Mouse (Mus musculus) spleen, embryonic (tissue): ENCODE measurements around the gene Gp1ba.

ENCODE experiments used
- CTCF ChIA-PET: fragments of 350-600 bp; sonication (Branson Sonifier 250); formaldehyde crosslinking; loops from one replicate; lab custom pipeline; 2022; lab: Charles Lee

The Gp1ba gene

DNA sequence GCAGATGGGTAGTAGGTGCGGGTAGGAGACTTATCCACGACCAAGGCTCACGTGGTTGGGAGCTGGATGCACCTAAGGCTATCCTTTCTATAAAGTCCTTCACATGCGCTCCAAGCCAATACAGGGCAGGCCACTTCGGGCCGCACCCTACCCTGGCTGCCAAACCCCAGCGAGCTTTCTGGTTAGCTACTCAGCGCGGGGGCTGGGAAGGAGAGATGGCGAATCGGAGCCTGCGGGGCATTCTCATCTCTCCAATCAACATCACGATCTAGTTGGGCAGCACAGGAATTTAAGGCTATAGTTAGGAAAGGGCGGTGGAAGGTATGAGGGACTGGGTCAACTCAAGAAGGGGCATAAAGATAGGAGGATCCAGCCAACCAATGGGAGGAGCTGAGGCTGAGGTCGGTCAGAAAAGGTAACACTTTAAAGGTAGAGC is 29.4 kb downstream of the Gp1ba start:
- CTCF ChIA-PET = interaction anchor here (1.2 kb wide), 1 partner anchor 13 kb away, joined by 3 read pairs; no protein-coding TSS in a partner anchor

DNA sequence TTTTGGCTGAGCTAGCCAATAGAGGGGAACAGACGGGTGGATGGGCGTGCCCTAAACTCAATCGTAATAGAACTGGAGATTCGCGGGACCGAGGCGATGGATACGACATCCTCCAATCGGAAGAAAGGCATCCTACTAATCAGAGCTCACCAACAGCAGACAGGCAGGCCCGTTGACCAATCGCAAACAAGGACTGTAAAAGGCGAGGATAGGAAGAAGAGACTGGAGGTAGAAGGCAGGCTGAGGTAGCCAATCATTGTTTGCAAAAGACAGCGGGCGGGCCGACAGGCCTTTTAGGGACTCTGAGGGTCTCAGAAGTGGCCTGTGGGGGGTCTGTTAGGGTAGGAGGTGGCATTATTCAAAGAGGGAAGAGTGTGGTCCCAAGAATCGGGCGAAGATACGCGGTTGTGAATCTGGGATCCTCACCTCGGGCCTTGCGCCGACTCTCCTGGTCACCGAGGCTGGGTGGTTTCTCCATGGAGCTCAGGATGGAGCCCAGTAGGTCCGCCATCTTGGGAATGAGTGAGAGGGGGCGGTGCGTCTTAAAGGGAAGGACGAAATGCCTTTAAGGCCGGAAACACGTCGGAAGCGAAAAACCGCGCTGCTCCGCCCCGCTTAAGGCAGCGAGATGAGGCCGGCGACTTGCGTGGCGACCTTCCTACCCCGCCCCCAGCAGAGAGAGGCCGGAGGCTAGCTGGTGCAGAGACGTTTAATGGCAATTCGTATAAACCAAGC is 30.0 kb downstream of the Gp1ba start, which contains the start of gene Spag7:
Gene Spag7 (minus strand): TSS at position 646 of the 735 bp plus-strand sequence.
- CTCF ChIA-PET = interaction anchor here (1.2 kb wide), 1 partner anchor 13 kb away, joined by 3 read pairs; no protein-coding TSS in a partner anchor

GRCm38 (mm10) chr11:70669582-70670345 is 30.8 kb downstream of the Gp1ba start:
- CTCF ChIA-PET = interaction anchor here (0.7 kb wide), 1 partner anchor 14 kb away, joined by 3 read pairs; no protein-coding TSS in a partner anchor

- CTCF ChIA-PET = interaction anchor here (0.7 to 0.9 kb wide), 2 partner anchors 15 to 20 kb away, joined by 3 read pairs; no protein-coding TSS in a partner anchor
Measured at GRCm38 (mm10) chr11:70670483-70670882, 31.6 kb downstream of the Gp1ba start.

GRCm38 (mm10) chr11:70671333-70672047 is 32.6 kb downstream of the Gp1ba start:
- CTCF ChIA-PET = interaction anchor here (0.6 to 0.9 kb wide), 3 partner anchors 19 to 193 kb away, joined by 3 to 6 read pairs (median 3); no protein-coding TSS in a partner anchor

DNA sequence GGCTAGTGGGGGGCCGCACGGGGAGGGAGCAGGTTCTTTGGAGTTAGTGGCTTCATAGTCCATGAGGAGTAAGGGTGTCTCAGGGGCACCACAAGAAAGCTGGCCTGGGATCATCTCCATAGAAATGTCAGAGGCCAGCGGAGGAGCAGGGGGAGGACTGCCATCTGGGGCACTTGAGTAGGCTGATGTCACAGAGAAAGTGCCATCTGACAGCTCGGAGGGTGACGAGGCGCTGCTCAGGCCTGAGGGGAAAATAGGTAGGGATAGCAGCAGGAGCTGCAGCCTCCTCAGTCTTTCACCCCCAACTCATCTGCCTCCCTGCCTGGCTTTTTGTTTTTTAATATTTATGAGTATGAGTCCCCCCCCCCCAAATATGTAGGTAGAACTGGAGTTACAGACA is 35.1 kb downstream of the Gp1ba start:
- CTCF ChIA-PET = no interaction called here

DNA sequence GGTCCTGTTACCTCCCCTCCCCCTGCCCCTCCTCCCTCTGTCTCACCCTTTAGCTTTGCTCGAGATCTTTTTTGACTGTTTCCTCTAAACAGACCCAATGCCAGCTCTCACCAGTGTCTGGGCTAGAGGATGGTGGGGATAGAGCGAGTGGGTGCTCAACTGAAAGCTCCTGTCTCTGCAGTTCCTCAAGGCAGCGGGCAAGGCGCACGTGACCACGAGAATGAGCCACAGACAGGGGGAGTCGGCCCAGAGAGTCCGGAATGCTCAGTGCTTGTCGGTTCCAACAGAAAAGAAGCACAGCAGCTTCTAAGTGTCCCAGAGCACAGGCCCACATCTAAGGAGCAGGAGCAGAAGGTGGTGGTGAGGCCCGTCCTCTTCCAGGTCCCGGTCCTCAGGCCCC is 35.6 kb downstream of the Gp1ba start:
- CTCF ChIA-PET = no interaction called here

- CTCF ChIA-PET = no interaction called here
Measured at GRCm38 (mm10) chr11:70678092-70678491, 39.2 kb downstream of the Gp1ba start.

DNA sequence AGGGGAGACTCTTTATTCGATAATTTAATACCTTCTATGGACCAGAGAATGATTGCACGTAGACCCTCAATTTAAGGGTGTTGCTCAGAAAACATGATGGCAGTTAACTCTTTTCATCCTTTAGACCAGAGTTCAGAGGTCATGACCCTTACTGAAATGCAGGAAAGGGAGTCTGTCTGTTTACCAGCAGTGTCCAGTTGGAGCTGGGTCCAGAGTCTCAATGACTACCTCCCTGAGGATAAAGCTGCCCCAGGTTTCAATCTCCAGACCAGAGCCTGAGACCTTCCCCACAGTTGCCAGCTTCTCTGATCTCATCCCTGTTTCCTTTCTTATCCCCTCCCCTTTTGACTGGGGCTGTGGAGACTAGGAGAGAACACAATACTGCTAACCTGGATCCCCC is 39.7 kb downstream of the Gp1ba start:
- CTCF ChIA-PET = no interaction called here

DNA sequence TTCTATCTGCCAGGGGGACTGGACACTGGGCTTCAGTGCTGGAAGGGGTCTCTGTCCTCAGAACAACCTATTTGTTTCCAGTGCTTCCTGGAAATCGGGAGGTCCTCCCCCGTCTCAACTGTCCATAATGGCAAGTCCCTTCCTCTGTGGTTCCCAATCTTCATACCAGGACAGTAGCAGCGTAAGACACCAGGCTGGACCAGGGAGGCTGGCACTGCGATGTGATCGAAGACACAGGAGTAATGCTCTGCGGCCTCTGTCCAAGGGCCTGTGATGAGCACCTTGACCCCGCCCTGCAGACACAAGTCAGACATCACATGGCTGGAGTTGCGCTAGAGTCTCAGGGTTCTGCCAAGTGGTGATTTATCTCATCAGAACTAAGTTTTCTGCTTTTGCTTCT is 40.4 kb downstream of the Gp1ba start:
- CTCF ChIA-PET = interaction anchor here (0.6 kb wide), 1 partner anchor 86 kb away, joined by 4 read pairs; no protein-coding TSS in a partner anchor

- CTCF ChIA-PET = interaction anchor here (0.6 to 0.9 kb wide), 5 partner anchors 14 to 1435 kb away, joined by 4 to 25 read pairs (median 5); no protein-coding TSS in a partner anchor
Measured at GRCm38 (mm10) chr11:70679894-70680293, 41.0 kb downstream of the Gp1ba start.

DNA sequence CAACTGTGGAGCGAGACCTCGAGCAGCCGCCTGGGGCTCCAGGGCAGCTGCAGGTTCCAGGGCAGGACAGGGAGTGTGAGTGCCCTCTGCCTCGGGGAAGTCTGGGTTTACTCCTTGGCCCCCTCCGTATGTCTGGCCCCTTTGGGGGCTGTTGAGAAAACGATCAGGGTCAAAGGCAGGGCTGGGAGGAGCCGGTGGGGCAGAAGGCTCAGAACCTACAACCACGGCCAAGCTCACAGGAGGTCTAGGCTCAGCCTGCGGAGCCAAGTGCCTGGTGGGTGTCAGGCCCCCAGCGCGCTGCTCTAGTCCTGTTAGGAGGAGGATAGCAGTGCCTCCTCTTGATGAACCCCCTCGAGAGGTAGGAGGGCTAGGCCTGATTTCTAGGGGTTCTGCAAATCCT is 42.2 kb downstream of the Gp1ba start:
- CTCF ChIA-PET = interaction anchor here (0.9 kb wide), 1 partner anchor 13 kb away, joined by 4 read pairs; no protein-coding TSS in a partner anchor

GRCm38 (mm10) chr11:70681897-70682581 is 43.1 kb downstream of the Gp1ba start:
- CTCF ChIA-PET = interaction anchor here (0.6 kb wide), 1 partner anchor 16 kb away, joined by 4 read pairs; no protein-coding TSS in a partner anchor

DNA sequence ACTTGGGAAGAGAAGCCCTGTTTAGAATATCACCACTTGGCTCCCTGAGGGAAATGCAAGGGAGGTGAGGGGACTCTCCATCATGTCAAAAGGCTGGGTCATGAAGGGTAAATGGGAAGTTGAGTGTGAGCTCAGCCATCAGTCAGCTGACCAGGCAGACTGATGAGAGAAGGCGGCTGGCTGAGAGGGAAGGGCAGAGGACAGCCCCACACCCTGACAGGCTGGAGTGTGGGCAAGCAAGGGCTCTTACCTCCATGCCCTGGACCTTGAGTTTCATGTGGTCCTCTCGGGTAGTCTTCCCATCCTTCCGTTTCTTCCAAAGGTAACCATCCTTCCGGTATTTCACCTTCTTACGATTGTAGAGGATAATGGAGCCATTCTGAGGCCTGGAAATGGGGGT is 44.7 kb downstream of the Gp1ba start:
- CTCF ChIA-PET = interaction anchor here (0.5 kb wide), 1 partner anchor 50 kb away, joined by 3 read pairs; no protein-coding TSS in a partner anchor

GRCm38 (mm10) chr11:70686901-70687566 is 48.1 kb downstream of the Gp1ba start:
- CTCF ChIA-PET = interaction anchor here (0.6 kb wide), 1 partner anchor 19 kb away, joined by 3 read pairs; no protein-coding TSS in a partner anchor

DNA sequence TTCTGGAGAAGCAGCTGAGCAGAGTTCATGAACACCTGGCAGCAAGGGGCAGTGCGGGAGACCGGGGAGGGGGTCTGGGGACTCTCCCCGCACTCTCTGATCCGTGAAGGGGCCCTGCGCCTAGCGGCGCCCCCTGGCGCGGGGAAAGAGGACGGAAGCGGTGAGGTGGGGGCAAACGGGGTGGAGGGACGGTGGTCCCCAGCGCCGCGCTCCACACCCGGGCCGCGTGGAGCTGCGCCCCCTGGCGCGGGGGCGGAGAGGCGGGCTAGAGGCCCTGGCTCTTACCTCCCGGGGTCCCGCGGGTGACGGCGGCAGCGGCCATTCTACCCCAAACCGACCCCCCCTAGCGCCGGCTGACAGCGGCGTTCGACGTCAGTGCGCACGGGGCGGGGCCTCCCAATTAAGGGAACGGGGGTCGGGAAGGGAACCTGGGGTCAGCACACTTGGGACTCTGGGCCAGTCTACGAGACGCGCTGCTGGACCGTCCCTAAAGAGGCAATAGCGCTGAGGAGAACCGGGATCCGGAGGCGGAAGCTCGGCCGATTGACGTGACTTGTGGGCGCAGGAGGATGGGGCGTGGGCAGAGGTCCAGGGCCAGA is 48.8 kb downstream of the Gp1ba start, which contains the start of gene Camta2:
Gene Camta2 (minus strand): TSS at position 505 of the 599 bp plus-strand sequence.
- CTCF ChIA-PET = interaction anchor here (0.6 kb wide), 1 partner anchor 19 kb away, joined by 3 read pairs; no protein-coding TSS in a partner anchor

GRCm38 (mm10) chr11:70688372-70688771 is 49.5 kb downstream of the Gp1ba start:
- CTCF ChIA-PET = no interaction called here

DNA sequence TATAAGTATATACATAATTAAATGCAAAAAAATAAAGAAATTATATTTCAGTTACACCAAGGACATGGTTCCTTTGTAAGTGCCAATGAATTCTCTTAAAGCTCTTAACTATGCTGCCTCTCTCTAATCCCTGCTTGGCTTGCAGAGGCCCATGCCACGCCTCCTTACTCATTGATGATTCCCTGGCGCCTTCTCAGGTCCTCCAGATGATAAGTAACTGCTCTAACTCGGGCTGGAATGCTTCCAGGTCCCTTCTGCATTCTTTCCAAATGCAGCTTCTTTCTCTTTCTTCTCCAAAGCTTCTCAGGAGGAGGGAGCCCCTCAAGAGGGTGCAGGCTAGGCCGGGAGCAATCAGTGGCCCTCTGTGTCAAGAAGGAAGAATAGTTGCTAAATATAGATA is 50.7 kb downstream of the Gp1ba start:
- CTCF ChIA-PET = no interaction called here
